Mouse (Mus musculus) lung, adult 10 weeks (tissue): ENCODE measurements around the gene Llcfc1. TPM values are rescaled to one million over a fixed set of nuclear protein-coding genes. Genes with fewer than 3 reads are reported as not detected.

Experiments used
- polyA plus RNA-seq: library from polyadenylated mRNA; stranded (reverse); fragments of 350-450 nt; fragmentation: Illumina TruSeq; extraction: RNeasy Lipid Tissue Mini Kit (QIAGEN cat#74804); gene quantifications from one replicate; pipeline ENCODE4 v1.2.3, GENCODE M21; 2014; ENCODE audit warnings: low read depth, low replicate concordance; ENCODE audit not compliant: insufficient read depth

Llcfc1 gene
- polyA plus RNA-seq, result not detected

GRCm38 (mm10) chr6:41684131-41684530, at the start of gene Llcfc1:
Gene Llcfc1 (plus strand): TSS chr6:41684431.

DNA sequence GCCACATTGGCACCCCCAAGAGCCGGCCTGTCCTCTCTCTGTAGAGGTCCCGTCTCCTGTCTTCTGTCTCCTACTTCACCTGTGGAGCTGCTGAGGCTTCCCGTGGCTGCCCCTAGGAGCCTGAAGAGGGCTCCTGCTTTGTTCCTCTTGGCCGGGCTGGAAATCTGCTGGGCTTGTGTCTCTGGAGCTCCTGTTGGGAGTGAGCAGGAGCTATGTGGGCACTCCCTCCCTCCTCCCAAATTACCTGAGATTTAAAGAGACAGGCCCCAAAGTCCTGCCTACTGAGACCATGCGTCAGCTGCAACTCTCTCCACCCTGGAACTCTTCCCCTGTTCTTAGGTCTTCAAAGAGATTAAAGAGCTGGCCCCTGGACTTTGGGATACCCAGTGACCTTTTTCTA, 48.1 kb upstream of the Llcfc1 start, which contains the start of gene Trpv6:
Gene Trpv6 (minus strand): TSS at position 228 of the 400 bp plus-strand sequence.

GRCm38 (mm10) chr6:41680669-41681068, 3.6 kb upstream of the Llcfc1 start, which contains the start of gene Trpv5:
Gene Trpv5 (minus strand): TSS chr6:41680769.

GRCm38 (mm10) chr6:41704123-41704522, 19.9 kb downstream of the Llcfc1 start, which contains the start of gene Kel:
Gene Kel (minus strand): TSS chr6:41704339.

Other genes starting within 250 kb of the Llcfc1 start
- not detected for gene Gm10334, start 238.3 kb upstream of the Llcfc1 start, polyA plus RNA-seq
- gene Prss1, start 225.5 kb upstream of the Llcfc1 start, polyA plus RNA-seq, result not detected
- not detected for gene Prss2, start 162.6 kb upstream of the Llcfc1 start, polyA plus RNA-seq
- 6.2 TPM for gene Ephb6, start 78.9 kb upstream of the Llcfc1 start, polyA plus RNA-seq
- 3.7 TPM for gene Trpv6, start 48.0 kb upstream of the Llcfc1 start, polyA plus RNA-seq
- not detected for gene Trpv5, start 3.7 kb upstream of the Llcfc1 start, polyA plus RNA-seq
- gene Kel, start 19.9 kb downstream of the Llcfc1 start, polyA plus RNA-seq, result not detected
- gene Olfr459, start 90.7 kb downstream of the Llcfc1 start, polyA plus RNA-seq, result not detected
- not detected for gene Pip, start 163.1 kb downstream of the Llcfc1 start, polyA plus RNA-seq
- not detected for gene Sval2, start 168.6 kb downstream of the Llcfc1 start, polyA plus RNA-seq